Mouse (Mus musculus) brain, embryonic 14.5 days (tissue): ENCODE measurements at regions not wholly inside any gene's neighbourhood (a gene's known extent, or its start where the extent isn't known, plus 50 kb on each side); places are given as distances from the start of the nearest gene placed in this dataset.

Experiments used
- DNase-seq: peaks from one replicate; pipeline ENCODE4 v3.0.0-alpha.2; 2011; ENCODE audit warnings: low read depth
- CTCF ChIP-seq: fragments of 200-500 bp; IDR thresholded peaks from 2 replicates; pipeline ENCODE4 v1.5.1; 2012; ENCODE audit warnings: inconsistent platforms, mild to moderate bottlenecking, moderate library complexity, borderline replicate concordance; ENCODE audit not compliant: insufficient read depth, insufficient read length; ENCODE audit errors: extremely low read depth
- POLR2A ChIP-seq: fragments of 200-500 bp; IDR thresholded peaks from 2 replicates; pipeline ENCODE4 v1.6.1; 2012; ENCODE audit warnings: mild to moderate bottlenecking, inconsistent platforms, borderline replicate concordance; ENCODE audit not compliant: poor library complexity, insufficient read depth, insufficient read length, severe bottlenecking; ENCODE audit errors: extremely low read depth

GRCm38 (mm10) chr11:33005183-33005582, 142.0 kb downstream of the Fgf18 start:
- peak; percentile 68 for DNase-seq
- TF ChIP-seq CTCF (no peak), POLR2A (no peak)

DNA sequence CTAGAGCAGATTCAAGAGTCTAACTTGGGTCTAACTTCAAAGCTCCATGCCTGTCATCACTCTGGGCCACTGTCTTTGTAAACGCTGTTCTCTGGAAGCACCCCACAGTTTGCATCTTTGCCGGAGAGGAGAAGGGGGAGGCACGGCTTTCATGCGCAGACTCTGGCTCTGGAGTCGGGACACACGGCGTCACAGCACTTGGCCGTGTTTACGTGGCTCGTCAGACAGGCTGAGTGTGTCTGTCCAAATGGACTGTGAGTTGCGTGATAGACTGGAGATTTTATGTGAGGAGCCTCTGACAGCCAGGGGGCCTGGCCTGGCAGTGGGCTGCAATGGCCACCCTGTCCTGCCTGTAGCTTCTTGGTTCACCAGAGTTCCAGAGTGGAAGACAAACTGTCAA, 142.6 kb downstream of the Fgf18 start:
- no peak for TF ChIP-seq CTCF
- no peak for TF ChIP-seq POLR2A
- no peak for DNase-seq

DNA sequence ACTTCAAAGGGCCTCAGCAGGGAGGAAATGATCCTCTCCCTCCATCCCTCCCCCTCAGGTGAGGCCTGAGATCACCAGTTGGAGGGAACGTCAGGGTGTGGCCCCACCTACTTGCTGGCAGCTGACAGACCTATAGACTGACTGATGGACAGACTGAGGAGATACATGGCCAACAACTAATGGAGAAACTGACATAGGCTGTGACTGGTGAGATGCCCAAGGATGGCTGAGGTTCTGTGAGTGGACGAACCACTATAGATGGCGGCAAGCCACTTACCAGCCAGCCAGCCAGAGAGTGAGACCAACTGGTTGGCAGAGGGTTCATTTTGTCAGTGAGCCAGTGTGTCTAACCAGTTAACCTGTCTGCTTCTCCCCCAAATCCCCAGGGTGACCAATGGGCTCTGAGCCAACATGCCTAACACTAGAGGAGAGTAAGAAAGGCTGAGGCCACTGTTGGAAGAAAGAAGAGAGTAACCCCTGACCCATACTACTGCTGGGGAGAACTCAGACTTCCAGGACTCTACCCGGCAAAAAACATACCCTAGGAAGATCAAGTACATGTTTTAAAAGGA, 147.4 kb downstream of the Fgf18 start:
- TF ChIP-seq CTCF, result no peak
- no peak for DNase-seq

DNA sequence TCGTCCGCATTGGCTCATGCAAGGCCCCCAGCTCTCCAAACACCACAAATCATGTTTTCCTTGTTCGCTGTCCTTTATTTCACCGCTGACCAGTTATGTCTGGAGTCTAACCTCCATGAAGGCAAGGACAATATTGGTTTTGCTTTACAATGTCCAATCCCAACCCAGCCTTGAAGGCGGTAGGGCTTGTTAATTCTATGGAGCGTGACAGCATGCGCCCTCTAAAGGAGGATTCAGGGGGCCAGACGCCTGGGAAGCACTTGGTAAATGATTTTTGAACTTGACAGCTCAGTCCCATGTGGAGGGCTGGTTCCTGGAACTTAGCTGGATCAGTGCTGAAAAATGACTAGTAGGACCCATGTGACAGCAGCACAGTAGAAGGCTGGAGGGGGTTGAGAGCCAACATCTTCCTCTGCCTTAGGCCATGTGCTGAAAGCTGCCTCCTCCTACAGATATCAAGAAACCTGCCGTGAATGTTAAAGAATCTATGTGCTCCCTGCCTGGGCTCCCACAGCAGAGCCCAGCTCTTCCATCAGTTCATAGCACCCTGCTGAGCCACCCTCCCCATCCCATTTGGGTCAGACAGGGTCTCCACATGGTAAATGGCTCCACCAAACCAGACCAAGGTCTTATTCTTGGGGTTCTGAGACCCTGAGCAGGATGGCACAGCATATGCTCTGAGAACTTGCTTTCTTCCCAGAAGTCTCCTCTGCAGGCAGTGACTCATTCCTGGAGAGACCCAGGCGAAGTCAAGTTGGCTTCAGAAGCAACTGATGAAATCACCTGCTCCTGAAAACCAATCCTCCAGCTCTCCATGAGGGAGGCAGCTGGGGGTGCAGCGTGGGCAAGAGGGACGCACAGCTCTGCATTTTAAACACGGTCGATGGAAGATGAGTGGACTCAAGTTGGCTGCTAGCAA, 148.3 kb downstream of the Fgf18 start:
- no peak for DNase-seq

DNA sequence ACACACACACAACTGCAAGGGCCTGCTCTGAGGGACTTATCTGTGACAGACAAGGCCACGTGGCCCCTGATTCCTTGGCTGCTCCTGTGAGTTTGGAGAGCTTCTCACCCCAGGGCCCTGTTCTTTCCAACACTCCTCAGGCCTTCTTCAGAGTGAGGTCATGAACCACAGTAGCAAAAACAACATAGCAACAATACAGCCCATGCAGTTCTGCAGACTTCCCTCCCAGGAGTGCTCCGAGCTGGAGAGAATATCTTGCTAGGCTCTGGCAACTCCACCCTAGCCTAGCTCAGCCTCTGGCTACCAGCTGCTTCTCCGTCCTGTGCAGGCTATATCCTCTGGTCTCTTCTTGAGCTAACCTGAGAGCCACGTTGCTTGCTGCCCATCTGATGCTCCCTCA, 152.8 kb downstream of the Fgf18 start:
- no peak for DNase-seq
- TF ChIP-seq POLR2A, result no peak
- no peak for TF ChIP-seq CTCF

More for the DNA sequence above, 148.3 kb downstream of the Fgf18 start:
- TF ChIP-seq POLR2A, result no peak
- TF ChIP-seq CTCF, result no peak

DNA sequence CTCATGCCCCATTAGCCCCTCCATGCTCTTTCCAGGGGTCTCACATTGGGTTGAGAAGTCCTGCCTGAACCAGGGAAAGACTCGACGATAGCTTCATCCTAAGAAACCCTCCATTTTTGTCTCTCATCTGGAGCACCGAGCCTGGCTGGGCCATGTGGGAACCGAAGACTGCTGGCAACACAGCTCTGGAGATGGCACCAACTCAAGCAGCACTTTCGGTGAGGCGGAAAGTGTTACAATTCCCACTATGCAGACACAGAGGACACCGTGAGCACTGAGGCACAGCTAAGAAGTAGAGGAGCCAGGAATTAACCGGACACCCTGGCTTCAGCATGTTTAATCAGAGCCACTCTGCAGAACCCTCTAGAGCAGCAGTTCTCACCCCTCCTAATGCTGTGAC, 153.8 kb downstream of the Fgf18 start:
- DNase-seq, result peak; percentile 12
- TF ChIP-seq POLR2A (no peak), CTCF (no peak)

DNA sequence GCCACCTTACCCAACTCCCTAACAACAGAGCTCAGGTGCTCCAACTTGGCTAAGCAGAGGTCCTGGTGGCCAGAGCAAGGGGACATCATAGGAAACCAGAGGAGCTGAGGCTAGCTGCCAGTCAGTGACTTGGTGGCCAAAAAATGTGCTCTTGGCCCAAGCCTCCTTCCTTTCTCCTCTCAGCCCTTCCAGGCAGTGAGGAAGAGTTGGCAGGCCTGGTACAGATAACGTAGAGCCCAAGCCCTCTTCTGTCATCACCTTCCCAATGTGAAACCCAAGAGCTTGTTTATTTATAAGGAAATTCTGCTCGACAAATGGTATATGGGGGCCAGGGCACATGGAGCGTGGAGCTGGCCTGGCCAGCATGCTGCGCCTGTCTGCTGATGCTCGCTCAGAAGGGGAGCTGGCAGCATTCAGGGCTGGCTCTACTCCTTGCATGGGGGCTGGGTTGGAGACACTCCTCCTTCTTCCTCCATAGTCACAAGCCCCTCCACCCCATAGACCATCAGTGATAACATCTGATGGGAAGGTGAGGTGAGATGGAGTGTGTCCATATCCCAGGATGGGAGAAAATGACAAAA, 156.1 kb downstream of the Fgf18 start:
- DNase-seq, result no peak
- no peak for TF ChIP-seq POLR2A
- no peak for TF ChIP-seq CTCF

DNA sequence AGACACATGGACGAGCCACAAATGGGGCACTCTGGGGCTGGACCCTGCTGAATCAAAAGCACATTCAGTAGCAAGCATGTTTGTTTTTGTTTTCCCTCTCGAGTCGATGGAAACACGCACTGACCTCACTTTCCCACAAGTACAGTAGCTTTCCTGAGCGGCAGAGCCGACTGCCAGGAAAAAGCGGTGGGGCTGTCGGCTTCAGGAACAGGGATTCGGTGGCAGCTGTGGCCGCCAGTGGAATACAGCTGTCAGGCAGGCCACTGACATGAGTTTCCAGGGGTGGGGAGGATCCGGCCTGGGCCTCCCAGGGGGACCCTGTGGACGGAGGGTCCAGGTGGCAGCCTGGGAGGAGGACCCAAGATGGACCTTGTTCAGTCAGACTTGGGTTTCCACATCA, 157.0 kb downstream of the Fgf18 start:
- DNase-seq, result no peak
- TF ChIP-seq CTCF (no peak), POLR2A (no peak)

DNA sequence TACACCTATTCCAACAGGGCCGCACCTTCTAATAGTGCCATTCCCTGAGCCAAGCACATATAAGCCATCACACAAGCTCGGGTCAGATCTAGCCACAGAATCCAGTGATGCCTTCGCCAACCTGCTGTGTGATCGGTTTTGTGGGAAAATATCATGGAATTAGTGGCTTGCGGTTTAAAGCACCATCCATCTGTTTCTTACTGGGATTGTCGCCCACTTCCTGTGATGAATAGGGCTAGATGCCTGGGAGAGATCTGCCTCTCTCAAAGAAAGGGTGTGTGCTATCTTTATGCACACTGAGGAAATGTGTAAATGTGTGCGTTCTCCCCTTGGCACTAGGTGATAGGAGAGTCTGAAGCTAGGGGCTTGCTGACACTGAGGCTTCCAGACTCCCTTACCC, 154.5 kb upstream of the Smim23 start:
- DNase-seq, result peak; percentile 18
- TF ChIP-seq POLR2A (no peak), CTCF (no peak)

DNA sequence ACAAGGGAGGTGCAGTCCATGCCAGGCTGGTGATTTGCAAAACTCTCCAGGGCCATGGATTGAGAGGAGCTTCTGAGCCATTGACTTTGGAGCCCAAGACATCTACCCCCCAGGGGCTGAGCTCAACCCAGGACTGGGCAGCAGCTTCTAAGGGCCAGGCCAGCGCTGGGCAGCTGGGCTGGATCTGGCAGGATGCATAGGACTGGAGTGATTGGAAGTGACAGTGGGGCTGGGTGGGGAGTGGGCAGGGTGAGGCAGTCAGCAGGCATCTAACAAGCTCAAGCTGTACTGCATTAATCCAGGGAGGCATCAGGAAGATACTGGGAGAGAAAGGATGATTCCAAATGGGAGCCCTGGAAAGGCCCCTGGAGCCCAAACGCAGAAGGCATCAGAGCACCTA, 152.2 kb upstream of the Smim23 start:
- TF ChIP-seq CTCF, result no peak
- no peak for DNase-seq

DNA sequence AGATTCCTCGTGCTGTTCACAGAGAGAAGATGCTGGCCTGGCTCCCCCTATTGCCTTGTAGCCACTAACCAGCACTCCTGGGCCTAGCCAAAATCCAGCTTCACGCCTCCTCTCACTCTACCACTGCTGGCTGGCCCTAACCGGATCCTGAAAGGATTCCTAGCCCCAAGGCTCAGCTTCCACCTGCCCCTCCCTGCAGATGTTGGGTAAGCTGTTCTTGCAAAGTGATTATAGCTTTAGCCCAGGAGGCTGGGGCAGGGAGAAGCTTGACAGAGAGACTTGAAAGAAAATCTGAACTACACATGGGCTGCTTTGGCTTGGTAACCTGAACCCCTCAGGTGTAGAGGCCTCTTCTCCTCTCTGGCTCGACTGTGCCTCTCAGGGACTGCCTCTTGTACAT, 149.0 kb upstream of the Smim23 start:
- no peak for DNase-seq
- TF ChIP-seq POLR2A, result no peak
- TF ChIP-seq CTCF, result no peak

GRCm38 (mm10) chr11:32965418-32965817, 141.0 kb upstream of the Smim23 start:
- DNase-seq, result peak; percentile 37

More at GRCm38 (mm10) chr11:32965418-32965817, 141.0 kb upstream of the Smim23 start:
- TF ChIP-seq CTCF (no peak), POLR2A (no peak)
